16 mouse cellular contexts compared by ENCODE assay signal in genomic region chr10:80081075-80081474, GRCm38 (mm10). TPM values are rescaled to one million over a fixed set of nuclear protein-coding genes. Genes with fewer than 3 reads are reported as not detected.
DNase-seq lines count a peak whose midpoint lies in the region; ATAC-seq and TF ChIP-seq lines count a peak whose summit lies in the region.
"Had no signal": no experiment of that assay in that cellular context is flagged by ENCODE, and none has a peak within 500 bp of the region (broad histone marks: within the 10 kb centered on the region; RNA-seq: fewer than 3 reads in every experiment).

No protein-coding gene starts in this region.

- TF ChIP-seq EP300 in CH12.LX (IDR thresholded peaks at IDR 0.05; ENCODE audit: low read length): no peak

- DNase-seq in A20 (ENCODE audit: low read depth, low spot score): peak; percentile 46
- DNase-seq in CH12.LX (ENCODE audit: extremely low read depth): no peak
- no peak for DNase-seq in B cell, adult 2 months
- no peak for DNase-seq in layer of hippocampus, adult 2 months (ENCODE audit: low spot score in 2 of 2)
- no peak for DNase-seq in urinary bladder, postnatal 10 days (ENCODE audit: low spot score)
- DNase-seq: cerebellum, postnatal 25 days; heart, adult 2 months; layer of hippocampus, postnatal 36 days; lung, embryonic 14.5 days; thymus, postnatal 25 days had no signal

- WGBS in intestine, embryonic 16.5 days: 74% methylated on average over 3 of the region's 3 CpGs

- no peak overlapping the region for H3K27ac ChIP-seq in CH12.LX (ENCODE audit: insufficient read depth, low read depth)
- H3K27ac ChIP-seq in intestine, embryonic 16.5 days (ENCODE audit: low read length): no peak overlapping the region
- H3K27ac ChIP-seq in layer of hippocampus, adult 2 months: no peak overlapping the region
- H3K27ac ChIP-seq: heart, adult 2 months; hindbrain, embryonic 15.5 days; kidney, postnatal 0 days; midbrain, embryonic 12.5 days had no signal

- peak; percentile 41 for ATAC-seq in intestine, embryonic 16.5 days
- ATAC-seq: activated CD4-positive, CD25-positive, alpha-beta regulatory T cell, adult 4 months had no signal

- H3K4me1 ChIP-seq in CH12.LX (ENCODE audit: control insufficient read depth in 1 of 2, insufficient read depth in 2 of 2): peaks cover 31 to 70% of the 10 kb centered on the region in 2 experiments
- H3K4me1 ChIP-seq in intestine, embryonic 16.5 days (ENCODE audit: control insufficient read depth, insufficient read depth, low read length): peaks cover 11% of the 10 kb centered on the region
- peaks cover 92% of the 10 kb centered on the region for H3K4me1 ChIP-seq in megakaryocyte, embryonic 14.5 days
- H3K4me1 ChIP-seq: hindbrain, embryonic 15.5 days; midbrain, embryonic 12.5 days had no signal

- no peak overlapping the region for H3K4me2 ChIP-seq in CH12.LX (ENCODE audit: insufficient read depth, low read depth, poor library complexity, severe bottlenecking)
- H3K4me2 ChIP-seq in intestine, embryonic 16.5 days (ENCODE audit: low read depth, low read length): no peak overlapping the region
- H3K4me2 ChIP-seq: hindbrain, embryonic 15.5 days; lung, embryonic 14.5 days; midbrain, embryonic 12.5 days had no signal

- H3K27me3 ChIP-seq in CH12.LX (replicated peaks): no peaks in the 10 kb centered on the region
- no peaks in the 10 kb centered on the region for H3K27me3 ChIP-seq in intestine, embryonic 16.5 days (replicated peaks; ENCODE audit: control insufficient read depth, insufficient read depth, low read length)
- no peaks in the 10 kb centered on the region for H3K27me3 ChIP-seq in megakaryocyte, embryonic 14.5 days (replicated peaks)
- H3K27me3 ChIP-seq: hindbrain, embryonic 15.5 days; midbrain, embryonic 12.5 days had no signal

- H3K4me3 ChIP-seq in CH12.LX (replicated peaks in 1 of 3; ENCODE audit: low read depth in 2 of 3, low read length in 2 of 3, poor library complexity in 1 of 3): no peak overlapping the region
- no peak overlapping the region for H3K4me3 ChIP-seq in intestine, embryonic 16.5 days (ENCODE audit: low read length)
- H3K4me3 ChIP-seq in megakaryocyte, embryonic 14.5 days (replicated peaks): peak overlapping the region; percentile 17
- no peak overlapping the region for H3K4me3 ChIP-seq in layer of hippocampus, adult 2 months
- H3K4me3 ChIP-seq: heart, adult 2 months; hindbrain, embryonic 15.5 days; midbrain, embryonic 12.5 days had no signal

- H3K9me3 ChIP-seq in CH12.LX (replicated peaks; ENCODE audit: low read length): no peaks in the 10 kb centered on the region
- H3K9me3 ChIP-seq in intestine, embryonic 16.5 days (ENCODE audit: control insufficient read depth, low read length): no peaks in the 10 kb centered on the region
- no peaks in the 10 kb centered on the region for H3K9me3 ChIP-seq in megakaryocyte, embryonic 14.5 days
- H3K9me3 ChIP-seq: hindbrain, embryonic 15.5 days; midbrain, embryonic 12.5 days had no signal

- TF ChIP-seq CTCF in CH12.LX (conservative IDR thresholded peaks at IDR 0.05 in 1 of 2, IDR thresholded peaks at IDR 0.05 in 1 of 2; ENCODE audit: low read depth in 2 of 2, low read length in 2 of 2): peak in 1 of 2 experiments; percentile 37; a peak in 2 of 4 replicates
- TF ChIP-seq CTCF in layer of hippocampus, adult 2 months (conservative IDR thresholded peaks at IDR 0.05): no peak

- no peak; the same call in none of the 2 replicates for TF ChIP-seq RAD21 in CH12.LX (IDR thresholded peaks at IDR 0.05; ENCODE audit: low read depth, low read length)

- H3K36me3 ChIP-seq in CH12.LX (replicated peaks in 1 of 2; ENCODE audit: control insufficient read depth in 1 of 2, insufficient read depth in 1 of 2, low read length in 1 of 2): peaks cover 57 to 95% of the 10 kb centered on the region in 2 experiments
- peaks cover 10% of the 10 kb centered on the region for H3K36me3 ChIP-seq in intestine, embryonic 16.5 days (ENCODE audit: control insufficient read depth, insufficient read depth, low read length)
- peaks cover 97% of the 10 kb centered on the region for H3K36me3 ChIP-seq in megakaryocyte, embryonic 14.5 days (replicated peaks; ENCODE audit: low read length)

- H3K9ac ChIP-seq in CH12.LX (ENCODE audit: insufficient read depth, low read depth): no peak overlapping the region
- H3K9ac ChIP-seq in intestine, embryonic 16.5 days (ENCODE audit: low read depth, low read length): no peak overlapping the region
- H3K9ac ChIP-seq: hindbrain, embryonic 15.5 days; lung, embryonic 14.5 days; midbrain, embryonic 12.5 days had no signal

- no peak for TF ChIP-seq POLR2A in CH12.LX (IDR thresholded peaks at IDR 0.05; ENCODE audit: low read depth, low read length)

- H3K79me2 ChIP-seq in CH12.LX (replicated peaks; ENCODE audit: control insufficient read depth, extremely low read depth, insufficient read depth, poor library complexity, severe bottlenecking): no peaks in the 10 kb centered on the region

- in situ Hi-C loops in CH12.LX (cut with MboI; ENCODE audit: low pct_ligation_motif_present, low pct_unique_long_range_greater_than_20kb, low sequenced_read_pairs): no loop called here

- dilution Hi-C loops in CH12.LX (cut with MboI; ENCODE audit: extremely low pct_ligation_motif_present, extremely low pct_unique_long_range_greater_than_20kb, low sequenced_read_pairs): no loop called here

TF ChIP-seq in CH12.LX, 34 proteins besides CTCF, POLR2A, EP300 and RAD21:
- no peak for TF ChIP-seq MAZ (IDR thresholded peaks at IDR 0.05; ENCODE audit: low read depth, low read length)
- TF ChIP-seq JUND (conservative IDR thresholded peaks at IDR 0.05; ENCODE audit: low read depth, low read length): no peak
- peak; percentile 13; the same call in 1 of the 2 replicates for TF ChIP-seq SMC3 (IDR thresholded peaks at IDR 0.05; ENCODE audit: low read depth, low read length)
- TF ChIP-seq MAFK (IDR thresholded peaks at IDR 0.05; ENCODE audit: insufficient replicate concordance, low read length): no peak
- no peak for TF ChIP-seq TCF12 (IDR thresholded peaks at IDR 0.05; ENCODE audit: low read depth, low read length)
TF ChIP-seq in CH12.LX: peak in this region for 1.

RNA-seq across cellular contexts. Expression of gene Sbno2, which starts 24.3 kb away (rescaled TPM):
- total RNA-seq in CH12.LX (2012; rRNA removed) (20.7 and 22.6 TPM in 2 replicates), CH12.LX (2014; rRNA removed) (9.0 and 9.7 TPM in 2 replicates)
- polyA plus RNA-seq in CH12.LX (2012; ENCODE audit: insufficient read length, low read depth): 21.1 and 24.2 TPM in 2 replicates
- 13.4 and 14.3 TPM in 2 replicates for polyA plus RNA-seq in intestine, embryonic 16.5 days (2015; fragmentation: Nextera tagmentation; extraction: Ambion mirVana)
- polyA plus RNA-seq in megakaryocyte, embryonic 14.5 days (2012; ENCODE audit: insufficient read depth, low replicate concordance): 151 and 347 TPM in 2 replicates
- total RNA-seq in layer of hippocampus, adult 2 months (2021): 10 to 100 TPM; 22.4 to 23.4 TPM

RNA-seq across cellular contexts. Expression of gene Gpx4, which starts 34.1 kb away (rescaled TPM):
- 368 and 459 TPM in 2 replicates for total RNA-seq in CH12.LX (2012; rRNA removed)
- 352 and 386 TPM in 2 replicates for total RNA-seq in CH12.LX (2014; rRNA removed)
- 332 and 353 TPM in 2 replicates for polyA plus RNA-seq in CH12.LX (2012; ENCODE audit: insufficient read length, low read depth)
- 942 and 972 TPM in 2 replicates for polyA plus RNA-seq in intestine, embryonic 16.5 days (2015; fragmentation: Nextera tagmentation; extraction: Ambion mirVana)
- polyA plus RNA-seq in megakaryocyte, embryonic 14.5 days (2012; ENCODE audit: insufficient read depth, low replicate concordance): 3,942 and 9,172 TPM in 2 replicates
- 100 to 1,000 TPM; 440 to 464 TPM for total RNA-seq in layer of hippocampus, adult 2 months (2021)

RNA-seq across cellular contexts. Expression of gene Stk11, which starts 34.5 kb away (rescaled TPM):
- 64.8 and 65.9 TPM in 2 replicates for total RNA-seq in CH12.LX (2012; rRNA removed)
- total RNA-seq in CH12.LX (2014; rRNA removed): 47.4 and 48.5 TPM in 2 replicates
- 93.4 and 94.9 TPM in 2 replicates for polyA plus RNA-seq in CH12.LX (2012; ENCODE audit: insufficient read length, low read depth)
- 13.8 and 15.7 TPM in 2 replicates for polyA plus RNA-seq in intestine, embryonic 16.5 days (2015; fragmentation: Nextera tagmentation; extraction: Ambion mirVana)
- polyA plus RNA-seq in megakaryocyte, embryonic 14.5 days (2012; ENCODE audit: insufficient read depth, low replicate concordance): 153 and 200 TPM in 2 replicates
- total RNA-seq in layer of hippocampus, adult 2 months (2021): 10 to 100 TPM; 96.8 to 97.7 TPM

RNA-seq across cellular contexts. Expression of gene Polr2e, which starts 41.5 kb away (rescaled TPM):
- total RNA-seq in CH12.LX (2012; rRNA removed): 127 and 132 TPM in 2 replicates
- total RNA-seq in CH12.LX (2014; rRNA removed): 98.3 and 105 TPM in 2 replicates
- 194 and 227 TPM in 2 replicates for polyA plus RNA-seq in CH12.LX (2012; ENCODE audit: insufficient read length, low read depth)
- polyA plus RNA-seq in intestine, embryonic 16.5 days (2015; fragmentation: Nextera tagmentation; extraction: Ambion mirVana): 190 and 212 TPM in 2 replicates
- 147 and 260 TPM in 2 replicates for polyA plus RNA-seq in megakaryocyte, embryonic 14.5 days (2012; ENCODE audit: insufficient read depth, low replicate concordance)
- 10 to 100 TPM; 77.8 to 79.1 TPM for total RNA-seq in layer of hippocampus, adult 2 months (2021)

RNA-seq across cellular contexts. Expression of gene Atp5d, which starts 57.4 kb away (rescaled TPM):
- total RNA-seq in CH12.LX (2012; rRNA removed): 270 and 326 TPM in 2 replicates
- total RNA-seq in CH12.LX (2014; rRNA removed): 85.8 and 106 TPM in 2 replicates
- 306 and 352 TPM in 2 replicates for polyA plus RNA-seq in CH12.LX (2012; ENCODE audit: insufficient read length, low read depth)
- polyA plus RNA-seq in intestine, embryonic 16.5 days (2015; fragmentation: Nextera tagmentation; extraction: Ambion mirVana): 846 and 854 TPM in 2 replicates
- 1,192 and 1,533 TPM in 2 replicates for polyA plus RNA-seq in megakaryocyte, embryonic 14.5 days (2012; ENCODE audit: insufficient read depth, low replicate concordance)
- total RNA-seq in layer of hippocampus, adult 2 months (2021): 100 to 1,000 TPM; 332 to 344 TPM
